Mouse (Mus musculus): Measurements from ENCODE around the gene Sox1.
A peak's percentile ranks its signal among the peaks of the same experiment; 100 is the strongest.

Gene Sox1

DNA sequence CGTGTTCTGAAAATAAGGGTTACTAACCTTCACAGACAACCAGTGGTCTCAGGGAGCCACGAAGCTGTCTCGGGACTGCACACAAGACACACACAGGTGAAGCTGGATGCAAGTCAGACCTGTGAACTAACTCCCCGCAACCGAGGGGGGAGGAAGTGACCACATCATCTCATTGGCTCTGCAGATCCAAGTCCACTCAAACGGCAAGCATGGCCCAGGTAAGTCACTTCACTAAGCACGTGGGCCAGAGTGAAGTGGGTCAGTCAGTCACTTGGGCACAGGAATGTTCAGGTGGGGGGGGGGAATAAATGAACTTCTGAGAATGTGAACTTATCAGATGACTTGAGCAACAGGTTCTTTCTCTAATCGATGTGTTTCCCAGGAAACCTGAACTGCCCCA is 30.8 kb downstream of the Sox1 start:
- no peak for DNase-seq (ENCODE audit: low read depth, low spot score)

DNA sequence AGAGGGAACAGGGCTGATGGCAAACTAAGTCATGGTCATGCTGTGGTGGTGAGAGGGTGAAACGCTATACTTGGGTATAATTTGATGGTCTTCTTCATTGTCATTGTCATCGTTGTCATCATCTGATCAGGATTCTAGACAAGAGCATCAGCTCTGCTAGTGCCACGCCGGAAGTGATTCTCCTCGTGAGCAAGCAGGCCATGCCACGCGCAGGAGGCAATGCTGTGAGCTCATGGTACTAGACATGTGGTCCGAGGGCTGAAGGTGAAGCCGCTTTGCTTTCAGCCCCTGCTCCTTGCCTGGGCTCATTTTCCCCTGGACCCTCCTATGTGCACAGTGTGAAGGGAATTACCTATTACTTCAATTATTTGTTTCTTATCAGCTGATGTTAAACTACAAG is 32.3 kb downstream of the Sox1 start:
- no peak for DNase-seq (ENCODE audit: low read depth, low spot score)

DNA sequence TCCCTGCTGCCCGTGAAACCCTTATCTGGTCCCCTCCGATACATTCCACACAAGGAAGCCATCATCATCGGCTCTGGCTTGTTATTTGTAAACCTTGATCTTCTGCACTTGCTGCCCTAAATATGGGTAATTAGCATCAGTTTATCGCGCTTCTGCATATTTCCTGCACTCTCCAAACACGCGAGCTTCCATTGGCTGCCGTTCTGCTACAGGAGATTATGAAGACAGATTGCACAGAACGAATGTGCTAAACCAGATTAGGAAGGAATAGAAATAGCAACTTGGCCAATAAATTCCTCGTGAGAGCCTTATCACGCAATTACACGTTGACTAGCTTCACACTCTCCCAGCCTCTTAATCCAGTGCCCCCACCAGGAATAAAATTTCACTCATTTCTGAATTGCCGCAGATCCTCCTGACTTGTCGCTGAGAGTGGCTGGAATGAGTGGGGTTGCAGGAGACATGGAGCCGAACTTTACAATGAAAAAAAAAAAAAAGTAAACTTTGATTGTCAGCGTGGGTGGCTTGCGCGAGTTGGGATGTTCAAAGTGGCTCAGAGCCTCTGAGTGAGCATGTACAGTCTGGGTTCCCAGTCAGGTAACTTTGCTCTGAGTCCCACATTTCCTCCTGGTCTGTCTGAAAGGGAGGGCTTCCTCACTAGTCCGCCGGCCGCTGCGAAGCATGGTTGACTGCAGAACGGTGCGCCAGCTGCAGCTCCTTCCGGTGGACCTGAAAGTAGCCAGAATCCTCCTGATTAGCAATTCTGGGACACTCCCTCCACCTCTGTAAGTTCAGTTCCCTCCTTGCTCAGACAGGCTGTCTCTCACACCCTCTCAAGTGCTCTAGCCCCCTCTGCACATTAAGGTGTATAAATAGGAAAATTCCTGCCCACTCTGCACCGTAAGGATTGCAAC is 33.0 kb downstream of the Sox1 start:
- DNase-seq (ENCODE audit: low read depth, low spot score), result no peak

DNA sequence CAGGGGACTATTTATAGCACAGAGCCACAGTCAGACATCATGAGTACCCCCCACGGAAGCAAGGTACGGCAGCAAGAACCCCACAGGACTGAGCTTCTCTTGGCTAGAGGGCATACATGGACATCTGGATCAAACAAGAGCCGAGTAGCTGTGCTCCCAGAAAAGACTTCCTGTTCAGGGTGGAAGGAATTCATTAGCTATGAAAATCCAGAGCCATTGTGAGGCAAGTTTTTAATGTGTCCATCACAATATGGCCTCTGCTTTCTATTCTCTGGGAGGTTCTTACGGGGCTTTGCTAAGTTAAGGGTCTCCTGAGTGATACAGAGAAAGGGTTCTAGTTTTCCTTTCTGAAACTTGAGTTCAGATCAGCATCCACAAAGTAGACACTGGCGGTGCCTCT is 33.8 kb downstream of the Sox1 start:
- no peak for DNase-seq (ENCODE audit: low read depth, low spot score)

DNA sequence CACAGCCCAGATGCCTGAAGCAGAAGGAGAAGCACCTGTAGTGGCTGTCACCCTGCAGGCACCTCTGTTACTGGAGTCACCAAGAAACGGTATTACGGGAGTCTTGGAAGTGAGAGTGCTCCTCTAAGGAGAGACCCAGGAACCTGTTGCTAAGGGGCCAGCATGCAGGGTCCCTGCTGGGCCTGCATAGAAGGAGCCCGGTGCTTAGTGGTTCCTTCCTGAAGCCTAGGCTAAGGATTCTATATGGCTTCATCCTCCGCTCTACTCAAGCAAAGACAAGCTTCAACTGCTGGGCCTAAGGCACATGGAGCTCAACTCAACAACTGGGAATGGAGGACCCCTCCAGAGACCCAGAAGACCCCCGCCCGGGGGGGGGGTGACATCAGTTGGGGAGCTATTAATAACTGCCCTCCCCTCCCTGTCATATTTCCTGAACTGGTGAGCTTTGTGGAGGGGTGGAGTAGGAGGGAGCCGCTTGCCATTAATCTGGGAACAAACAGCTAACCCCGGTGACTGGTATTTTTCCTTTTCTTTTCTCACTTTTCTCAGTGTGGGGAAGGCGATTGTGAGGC is 34.6 kb downstream of the Sox1 start:
- no peak for DNase-seq (ENCODE audit: low read depth, low spot score)

DNA sequence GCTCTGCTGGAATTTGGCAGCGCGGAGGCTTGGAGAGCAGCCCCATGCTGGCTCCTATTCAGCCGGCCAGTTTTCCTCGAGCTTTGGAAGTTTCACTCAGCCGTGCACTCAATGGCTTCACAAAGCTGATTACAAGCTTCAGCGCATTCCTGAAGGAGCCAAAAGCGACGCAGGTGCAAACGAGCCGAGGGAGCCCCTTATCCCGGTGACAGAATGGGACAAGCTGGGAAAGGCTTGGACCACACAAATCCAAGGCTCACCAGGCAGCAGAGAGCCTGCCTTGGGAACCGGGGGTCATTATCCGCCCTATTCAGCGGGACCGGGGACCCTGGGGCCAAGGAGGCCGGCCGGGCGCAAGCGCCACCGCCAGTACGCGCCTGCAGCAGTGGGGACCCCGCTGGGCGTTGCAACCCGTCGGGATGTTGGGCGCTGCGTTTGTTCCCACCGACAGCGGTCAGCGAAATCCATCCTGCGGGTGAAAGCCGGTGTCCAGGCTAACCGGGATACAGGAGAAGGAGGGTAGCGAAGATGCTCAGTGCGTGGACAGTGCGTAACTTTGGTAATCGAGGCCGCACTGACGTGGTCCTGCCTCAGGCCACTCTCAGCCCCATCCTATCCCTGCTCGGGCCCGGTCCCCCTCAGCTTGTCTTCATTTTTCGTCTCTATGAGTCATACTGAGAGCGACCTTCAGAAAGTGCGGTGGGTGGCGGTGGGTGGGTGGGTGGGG is 35.2 kb downstream of the Sox1 start:
- no peak for DNase-seq (ENCODE audit: low read depth, low spot score)

DNA sequence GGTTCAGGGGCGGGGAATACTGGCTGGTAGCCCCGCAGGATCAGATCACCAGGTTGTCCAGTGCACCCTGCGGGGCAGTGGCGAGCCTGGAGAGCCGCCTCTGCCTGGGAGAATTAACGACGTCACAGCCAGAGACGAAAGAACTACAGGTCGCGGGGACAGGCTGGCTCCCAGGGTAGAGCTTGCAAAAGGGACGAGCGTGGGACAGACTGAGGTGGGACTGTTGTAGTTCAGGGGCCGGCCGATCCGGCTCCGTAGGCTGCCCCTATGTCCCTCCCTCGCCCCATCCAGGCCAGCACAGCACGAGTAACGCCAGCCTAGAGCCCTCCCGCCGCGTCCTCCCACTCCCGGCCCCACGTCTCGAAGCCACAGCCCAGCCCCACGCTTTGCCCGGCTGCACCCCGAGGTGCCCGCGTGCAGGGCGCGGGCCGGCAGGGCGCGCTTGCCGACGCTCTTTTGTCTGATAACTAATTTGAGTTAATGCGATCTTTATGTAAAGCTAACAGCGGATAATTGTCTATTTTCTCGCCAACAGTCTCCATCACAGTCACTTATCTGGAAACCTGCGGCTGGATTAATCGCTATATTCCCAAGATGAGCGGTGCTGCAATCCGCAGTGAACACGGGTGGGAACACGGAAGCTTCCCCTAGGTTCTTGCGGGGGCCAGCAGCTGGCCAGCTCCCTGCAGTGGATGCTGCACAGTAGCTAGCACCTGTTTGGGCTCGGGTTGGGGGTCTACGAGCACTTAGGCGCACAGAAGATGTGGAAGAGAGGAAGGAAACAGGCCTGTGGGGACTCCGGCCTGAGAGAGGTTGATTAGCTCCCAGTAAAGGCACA is 36.0 kb downstream of the Sox1 start:
- no peak for DNase-seq (ENCODE audit: low read depth, low spot score)

DNA sequence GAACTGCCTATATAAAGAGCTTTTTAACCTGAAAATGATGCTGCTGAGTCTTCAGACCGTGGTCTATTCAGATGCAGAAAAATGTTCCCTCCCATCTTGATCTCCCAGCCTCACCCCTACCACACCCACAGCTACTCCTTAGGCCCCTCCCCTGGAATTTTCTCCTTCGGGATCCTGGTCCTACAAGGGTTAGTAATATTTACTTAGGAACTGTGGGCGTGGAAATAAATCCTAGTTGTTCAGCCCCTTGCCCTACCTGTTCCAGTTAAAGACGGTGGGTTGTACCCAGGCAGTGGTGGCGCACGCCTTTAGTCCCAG is 36.6 kb downstream of the Sox1 start:
- DNase-seq (ENCODE audit: low read depth, low spot score), result no peak

DNA sequence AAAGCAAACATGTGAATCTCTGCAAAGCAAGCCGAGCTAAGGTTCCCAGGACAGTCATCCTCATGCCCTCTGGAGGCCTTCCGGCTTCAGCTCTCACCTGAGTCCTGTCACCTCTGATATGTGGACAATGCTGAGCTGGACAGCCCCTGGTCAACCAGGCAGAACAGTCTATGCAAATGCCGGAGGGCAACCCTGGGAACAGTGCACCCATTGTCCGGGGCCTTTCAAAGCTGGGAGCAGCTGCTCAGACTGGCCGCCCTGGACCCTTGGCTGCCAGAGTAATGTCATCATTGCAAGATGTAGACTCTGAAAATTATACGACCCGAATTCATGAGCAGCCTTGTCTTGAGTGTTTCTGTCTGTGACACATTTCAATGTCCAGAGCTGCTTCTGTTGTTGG is 37.5 kb downstream of the Sox1 start:
- DNase-seq (ENCODE audit: low read depth, low spot score), result no peak

DNA sequence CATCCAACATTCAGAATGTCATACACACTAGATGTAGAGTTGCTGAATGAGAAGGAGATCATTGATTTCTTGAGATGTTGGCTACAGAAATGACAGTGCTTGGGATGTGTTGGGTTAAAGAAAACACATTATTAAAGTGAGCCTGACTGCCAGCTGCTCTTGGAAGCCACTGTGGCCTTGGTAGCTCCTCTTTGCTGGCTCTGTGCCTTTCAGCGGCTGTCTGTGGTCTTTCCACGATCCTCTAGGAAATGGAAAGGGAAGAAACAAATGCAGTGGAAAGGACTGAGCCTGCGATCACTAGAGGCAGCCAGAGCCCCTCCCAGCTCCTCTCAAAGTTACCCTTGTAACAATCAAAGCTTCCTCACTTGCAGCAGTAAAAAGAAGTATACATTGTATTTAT is 39.7 kb downstream of the Sox1 start:
- no peak for DNase-seq (ENCODE audit: low read depth, low spot score)

DNA sequence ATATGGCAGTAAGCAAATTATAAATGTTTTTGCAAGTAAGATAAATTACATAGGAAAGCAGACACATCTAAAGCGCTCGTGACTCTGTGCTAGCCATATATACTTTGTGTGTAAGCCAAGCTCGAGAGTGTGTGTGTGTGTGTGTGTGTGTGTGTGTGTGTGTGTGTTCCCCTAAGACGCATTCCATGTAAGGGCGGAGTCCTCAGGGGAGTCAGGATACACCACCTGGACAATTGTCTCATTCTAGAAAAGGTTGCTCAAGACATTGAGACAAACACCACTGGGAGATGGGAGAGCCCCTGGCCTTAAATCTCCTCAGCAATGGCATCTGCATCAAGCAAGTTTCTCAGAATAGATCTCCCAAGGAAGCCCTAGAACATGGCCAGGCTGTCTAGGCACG is 42.9 kb downstream of the Sox1 start:
- DNase-seq (ENCODE audit: low read depth, low spot score), result no peak

DNA sequence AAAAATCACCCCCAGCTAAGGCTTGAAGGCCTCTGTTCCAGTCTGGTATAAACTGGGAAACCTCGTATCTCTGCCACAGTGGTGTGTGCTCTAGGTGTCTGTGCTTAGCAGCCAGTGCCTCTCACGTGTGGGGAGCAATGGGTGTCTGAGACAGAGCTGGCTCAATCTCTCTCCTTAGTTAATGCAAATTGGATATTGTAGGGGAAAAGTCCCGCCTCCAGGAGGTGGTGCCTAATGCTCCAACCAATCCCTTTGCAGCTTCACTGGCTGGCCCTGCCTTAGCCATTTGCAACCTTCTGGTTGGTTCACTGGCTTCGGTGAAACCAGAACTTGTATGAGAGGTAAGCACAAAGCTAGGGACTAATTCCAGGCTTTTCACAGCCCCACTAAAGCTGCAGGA is 43.9 kb downstream of the Sox1 start:
- peak; percentile 63 for DNase-seq (ENCODE audit: low read depth, low spot score)

DNA sequence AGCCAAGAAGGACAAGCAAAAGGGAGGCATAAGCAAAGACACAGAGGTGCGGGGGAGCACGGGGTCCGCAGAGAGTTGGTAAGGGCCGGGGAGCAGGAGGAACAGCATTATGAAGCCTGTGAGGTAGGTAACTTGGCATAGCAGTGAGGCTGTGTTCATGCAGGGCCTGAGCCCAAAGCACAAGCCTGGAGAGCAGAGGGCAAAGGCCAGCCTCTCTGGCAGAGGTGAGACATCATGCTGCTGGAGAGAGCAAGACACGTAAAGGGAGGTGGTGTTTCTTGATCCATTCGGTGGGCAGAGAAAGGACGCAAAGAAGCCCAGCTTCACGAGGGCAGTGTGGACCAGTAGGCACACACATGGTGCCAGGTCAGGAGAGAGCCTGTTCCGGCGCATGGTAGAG is 44.8 kb downstream of the Sox1 start:
- DNase-seq (ENCODE audit: low read depth, low spot score), result no peak

DNA sequence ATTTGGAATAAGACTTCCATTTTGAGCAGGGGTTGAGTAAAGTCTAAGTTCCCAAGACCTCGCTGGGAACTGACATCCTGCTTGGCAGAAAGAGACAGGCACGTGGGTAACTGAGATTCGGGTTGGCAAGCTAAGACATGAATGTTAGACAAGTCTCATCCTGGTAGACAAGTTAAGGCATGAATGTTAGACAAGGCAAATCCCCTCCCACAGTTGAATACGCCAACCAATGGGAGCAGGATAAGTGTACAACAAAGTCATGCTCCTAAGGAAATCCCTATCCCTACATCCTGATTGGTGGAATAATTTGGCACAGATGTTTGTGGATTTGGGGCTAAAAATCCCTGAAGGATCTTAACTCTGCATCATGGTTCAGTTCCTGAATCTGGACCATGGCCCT is 45.9 kb downstream of the Sox1 start:
- no peak for DNase-seq (ENCODE audit: low read depth, low spot score)

DNA sequence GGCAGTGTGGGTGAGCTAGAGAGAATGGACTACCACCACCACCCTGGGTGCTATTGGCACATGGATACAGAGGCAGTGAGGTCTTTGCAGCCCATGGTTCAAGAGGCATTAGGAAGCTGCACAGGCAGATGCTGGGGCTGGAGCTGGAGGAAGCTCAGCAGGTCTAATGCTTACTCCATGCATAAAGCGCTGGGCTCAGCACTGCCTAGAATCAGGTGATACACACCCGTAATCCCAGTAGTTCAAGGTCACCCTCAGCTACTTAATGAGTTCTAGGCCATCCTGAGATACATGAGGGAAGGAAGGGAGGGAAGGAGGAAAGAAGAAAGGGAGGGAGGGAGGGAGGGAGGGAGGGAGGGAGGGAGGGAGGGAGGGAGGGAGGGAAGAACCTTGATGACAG is 50.2 kb downstream of the Sox1 start:
- DNase-seq (ENCODE audit: low read depth, low spot score), result no peak

DNA sequence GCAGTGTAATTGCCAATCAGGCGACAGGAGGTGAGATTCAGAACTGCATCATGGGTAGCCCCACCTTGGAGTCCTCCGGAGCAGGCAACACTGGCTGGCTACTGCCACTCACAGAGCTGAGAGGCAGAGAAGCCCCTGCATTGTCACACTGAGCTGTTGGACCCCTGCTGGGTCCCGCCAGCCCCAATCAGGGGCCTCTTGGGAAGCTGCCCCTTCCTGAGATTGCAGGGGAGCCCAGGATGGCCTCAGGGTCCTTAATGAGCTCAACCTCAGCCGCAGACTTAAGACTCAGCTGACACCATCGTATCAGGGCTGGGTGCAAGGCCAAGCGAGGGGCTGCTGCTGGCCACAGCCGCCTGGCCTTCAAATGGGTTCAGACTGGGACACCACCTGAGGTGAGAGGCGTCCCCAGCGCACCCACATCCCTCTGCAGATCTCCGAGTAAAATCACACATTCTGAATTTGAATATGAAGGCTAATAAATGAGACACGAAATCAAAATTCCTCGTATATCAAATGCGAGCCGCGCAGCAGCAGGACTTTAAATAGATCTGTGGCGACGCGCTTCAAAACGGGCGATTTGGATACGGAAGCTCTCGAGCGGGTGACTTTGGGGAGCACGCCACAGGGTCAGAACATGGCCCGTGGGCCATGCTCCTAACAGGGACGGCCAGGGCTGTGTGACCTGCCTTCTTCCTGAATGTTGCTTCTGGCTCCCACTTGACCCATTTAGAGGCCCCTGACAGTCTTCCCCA is 51.0 kb downstream of the Sox1 start:
- no peak for DNase-seq (ENCODE audit: low read depth, low spot score)

All from A20 (cell line).